Mouse (Mus musculus): ENCODE results near the gene Klhl5. TPM values are rescaled to one million over a fixed set of nuclear protein-coding genes. Genes with fewer than 3 reads are reported as not detected.
A peak's percentile ranks its signal among the peaks of the same experiment; 100 is the strongest.

The Klhl5 gene
- polyA plus RNA-seq, 1 experiment from 2014 or later = 11.9 TPM

GRCm38 (mm10) chr5:65175035-65175917 is 67.9 kb downstream of the Klhl5 start:
- Histone ChIP-seq H3K27me3 (no peaks in the 10 kb centered on the region), H3K9me3 (replicated peaks) (no peaks in the 10 kb centered on the region), H3K9ac (no peak overlapping the region), H3K36me3 (no peaks in the 10 kb centered on the region), H3K4me2 (peak overlapping the region; percentile 35), H3K4me1 (replicated peaks) (peaks cover 26% of the 10 kb centered on the region), H3K27ac (no peak overlapping the region), H3K4me3 (peak overlapping the region; percentile 4; the same call in 1 of the 2 replicates)
- peak; percentile 55 for ATAC-seq (replicated peaks; ENCODE audit: insufficient number of reproducible peaks, insufficient read depth, low FRiP score, low read depth)
- whole genome bisulfite sequencing = 60% methylated on average over 26 of the region's 26 CpGs

- peaks cover 30% of the 10 kb centered on the region for H3K4me1 ChIP-seq (replicated peaks)
- H3K4me2 ChIP-seq = peak overlapping the region; percentile 35
- no peaks in the 10 kb centered on the region for H3K9me3 ChIP-seq (replicated peaks)
- ATAC-seq (replicated peaks; ENCODE audit: insufficient number of reproducible peaks, insufficient read depth, low FRiP score, low read depth) = peak; percentile 23; the same call in 1 of the 2 replicates
- H3K27ac ChIP-seq = no peak overlapping the region; the same call in 1 of the 2 replicates
- 61% methylated on average over 13 of the region's 13 CpGs for WGBS
- no peaks in the 10 kb centered on the region for H3K27me3 ChIP-seq
- H3K36me3 ChIP-seq = no peaks in the 10 kb centered on the region
- peak overlapping the region; percentile 4; the same call in 1 of the 2 replicates for H3K4me3 ChIP-seq
- no peak overlapping the region for H3K9ac ChIP-seq
Measured at GRCm38 (mm10) chr5:65175918-65176484, 68.7 kb downstream of the Klhl5 start.

GRCm38 (mm10) chr5:65177026-65177514 is 69.7 kb downstream of the Klhl5 start:
- H3K9me3 ChIP-seq (replicated peaks) = no peaks in the 10 kb centered on the region
- H3K36me3 ChIP-seq = no peaks in the 10 kb centered on the region
- no peak overlapping the region for H3K9ac ChIP-seq
- peak overlapping the region; percentile 74 for H3K27ac ChIP-seq
- H3K4me2 ChIP-seq = peak overlapping the region; percentile 0; the same call in 1 of the 2 replicates
- peaks cover 41% of the 10 kb centered on the region for H3K4me1 ChIP-seq (replicated peaks)
- ATAC-seq (replicated peaks; ENCODE audit: insufficient number of reproducible peaks, insufficient read depth, low FRiP score, low read depth) = peak; percentile 57; the same call in 1 of the 2 replicates
- no peaks in the 10 kb centered on the region for H3K27me3 ChIP-seq
- WGBS = 11% methylated on average over 11 of the region's 11 CpGs
- no peak overlapping the region for H3K4me3 ChIP-seq

- 91% methylated on average over 9 of the region's 9 CpGs for WGBS
- H3K4me2 ChIP-seq = no peak overlapping the region
- no peak overlapping the region for H3K9ac ChIP-seq
- H3K27ac ChIP-seq = no peak overlapping the region
- no peaks in the 10 kb centered on the region for H3K36me3 ChIP-seq
- no peak for ATAC-seq (replicated peaks; ENCODE audit: insufficient number of reproducible peaks, insufficient read depth, low FRiP score, low read depth)
- H3K27me3 ChIP-seq = no peaks in the 10 kb centered on the region
- no peaks in the 10 kb centered on the region for H3K9me3 ChIP-seq (replicated peaks)
- no peak overlapping the region for H3K4me3 ChIP-seq
- H3K4me1 ChIP-seq (replicated peaks) = peaks cover 44% of the 10 kb centered on the region
Measured at GRCm38 (mm10) chr5:65178477-65178876, 71.1 kb downstream of the Klhl5 start.

GRCm38 (mm10) chr5:65181160-65181793 is 73.9 kb downstream of the Klhl5 start:
- H3K4me3 ChIP-seq = peak overlapping the region; percentile 27; the same call in 1 of the 2 replicates
- ATAC-seq (replicated peaks; ENCODE audit: insufficient number of reproducible peaks, insufficient read depth, low FRiP score, low read depth) = peak; percentile 75
- H3K9me3 ChIP-seq (replicated peaks) = no peaks in the 10 kb centered on the region
- no peaks in the 10 kb centered on the region for H3K36me3 ChIP-seq
- peak overlapping the region; percentile 58 for H3K4me2 ChIP-seq
- H3K27me3 ChIP-seq = no peaks in the 10 kb centered on the region
- WGBS = 47% methylated on average over 21 of the region's 21 CpGs
- H3K9ac ChIP-seq = 0 out of 2 replicates have a peak overlapping the region, but pooled peaks have one; percentile 6
- H3K4me1 ChIP-seq (replicated peaks) = peaks cover 36% of the 10 kb centered on the region
- peak overlapping the region; percentile 87 for H3K27ac ChIP-seq

GRCm38 (mm10) chr5:65181794-65182169 is 74.4 kb downstream of the Klhl5 start:
- peak; percentile 71; the same call in 1 of the 2 replicates for ATAC-seq (replicated peaks; ENCODE audit: insufficient number of reproducible peaks, insufficient read depth, low FRiP score, low read depth)
- peak overlapping the region; percentile 58 for H3K4me2 ChIP-seq
- H3K36me3 ChIP-seq = no peaks in the 10 kb centered on the region
- 52% methylated on average over 4 of the region's 4 CpGs for WGBS
- no peaks in the 10 kb centered on the region for H3K27me3 ChIP-seq
- peak overlapping the region; percentile 87 for H3K27ac ChIP-seq
- H3K9me3 ChIP-seq (replicated peaks) = no peaks in the 10 kb centered on the region
- no peak overlapping the region for H3K9ac ChIP-seq
- no peak overlapping the region; the same call in 1 of the 2 replicates for H3K4me3 ChIP-seq
- H3K4me1 ChIP-seq (replicated peaks) = peaks cover 33% of the 10 kb centered on the region

- Histone ChIP-seq H3K27ac (peak overlapping the region; percentile 87; the same call in 1 of the 2 replicates), H3K9ac (no peak overlapping the region), H3K4me3 (no peak overlapping the region), H3K27me3 (no peaks in the 10 kb centered on the region), H3K4me1 (replicated peaks) (peaks cover 28% of the 10 kb centered on the region), H3K36me3 (no peaks in the 10 kb centered on the region), H3K4me2 (no peak overlapping the region), H3K9me3 (replicated peaks) (no peaks in the 10 kb centered on the region)
- WGBS = 65% methylated on average over 1 of the region's 1 CpGs
- no peak for ATAC-seq (replicated peaks; ENCODE audit: insufficient number of reproducible peaks, insufficient read depth, low FRiP score, low read depth)
Measured at GRCm38 (mm10) chr5:65182268-65182667, 74.9 kb downstream of the Klhl5 start.

GRCm38 (mm10) chr5:65191601-65192000 is 84.3 kb downstream of the Klhl5 start:
- Histone ChIP-seq H3K27me3 (no peaks in the 10 kb centered on the region), H3K4me1 (replicated peaks) (no peaks in the 10 kb centered on the region), H3K9ac (no peak overlapping the region), H3K27ac (no peak overlapping the region), H3K4me2 (no peak overlapping the region), H3K9me3 (replicated peaks) (peaks cover 5% of the 10 kb centered on the region; the same call in 1 of the 2 replicates), H3K4me3 (no peak overlapping the region), H3K36me3 (no peaks in the 10 kb centered on the region)
- 88% methylated on average over 5 of the region's 5 CpGs for WGBS
- no peak for ATAC-seq (replicated peaks; ENCODE audit: insufficient number of reproducible peaks, insufficient read depth, low FRiP score, low read depth)

GRCm38 (mm10) chr5:65194441-65194840 is 87.1 kb downstream of the Klhl5 start:
- H3K4me1 ChIP-seq (replicated peaks) = no peaks in the 10 kb centered on the region

GRCm38 (mm10) chr5:65199346-65200128 is 92.2 kb downstream of the Klhl5 start, which contains the start of gene Wdr19:
Gene Wdr19 (plus strand): TSS chr5:65199696.
- under 1% methylated on average over 37 of the region's 37 CpGs for WGBS
- peak; percentile 100 for ATAC-seq (replicated peaks; ENCODE audit: insufficient number of reproducible peaks, insufficient read depth, low FRiP score, low read depth)

More at GRCm38 (mm10) chr5:65194441-65194840, 87.1 kb downstream of the Klhl5 start:
- H3K36me3 ChIP-seq = no peaks in the 10 kb centered on the region
- H3K9me3 ChIP-seq (replicated peaks) = peaks cover 5% of the 10 kb centered on the region; the same call in 1 of the 2 replicates
- no peak overlapping the region for H3K9ac ChIP-seq
- 84% methylated on average over 9 of the region's 9 CpGs for WGBS
- no peaks in the 10 kb centered on the region for H3K27me3 ChIP-seq
- no peak for ATAC-seq (replicated peaks; ENCODE audit: insufficient number of reproducible peaks, insufficient read depth, low FRiP score, low read depth)
- no peak overlapping the region for H3K4me3 ChIP-seq
- no peak overlapping the region for H3K4me2 ChIP-seq
- no peak overlapping the region for H3K27ac ChIP-seq

More at GRCm38 (mm10) chr5:65199346-65200128, 92.2 kb downstream of the Klhl5 start, which contains the start of gene Wdr19:
- Histone ChIP-seq H3K9ac (peak within 1 kb of the TSS; percentile 57), H3K4me2 (peak within 1 kb of the TSS; percentile 78), H3K27me3 (no peaks in the 10 kb centered on the region), H3K9me3 (replicated peaks) (no peaks in the 10 kb centered on the region), H3K4me1 (replicated peaks) (peaks cover 7% of the 10 kb centered on the region; the same call in 1 of the 2 replicates), H3K27ac (peak within 1 kb of the TSS; percentile 69), H3K4me3 (peak within 1 kb of the TSS; percentile 71), H3K36me3 (no peaks in the 10 kb centered on the region)
